Mouse (Mus musculus): ENCODE results near the gene Pax5. TPM values are rescaled to one million over a fixed set of nuclear protein-coding genes. Genes with fewer than 3 reads are reported as not detected.

Gene Pax5
- polyA plus RNA-seq, 1 experiment from 2014 or later = 0.09 TPM

DNA sequence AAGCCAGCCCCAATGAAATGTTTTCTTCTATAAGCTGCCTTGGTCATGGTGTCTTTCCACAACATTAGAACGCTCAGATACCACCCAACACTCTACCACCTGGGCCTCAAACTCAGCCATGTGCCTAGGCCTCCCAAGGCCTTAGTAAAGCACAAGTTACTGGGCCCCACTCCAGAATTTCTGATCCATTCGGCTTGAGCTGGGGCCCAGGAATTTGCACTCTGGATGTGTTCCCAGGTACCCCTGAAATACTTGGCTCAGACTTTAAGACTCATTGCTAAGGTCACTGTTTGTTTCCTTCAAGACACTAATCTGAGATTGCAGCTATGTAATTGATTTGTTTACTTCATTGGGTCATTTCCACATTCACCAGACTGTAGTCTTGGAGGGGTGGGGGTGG, 214.5 kb downstream of the Pax5 start:
- DNase-seq = no peak
- Histone ChIP-seq H3K36me3 (no peaks in the 10 kb centered on the region), H3K9me3 (replicated peaks) (no peaks in the 10 kb centered on the region), H3K27me3 (no peaks in the 10 kb centered on the region), H3K4me1 (replicated peaks) (no peaks in the 10 kb centered on the region), H3K9ac (no peak overlapping the region), H3K4me3 (replicated peaks) (no peak overlapping the region), H3K27ac (no peak overlapping the region), H3K4me2 (no peak overlapping the region)
- 56% methylated on average over 2 of the region's 2 CpGs for WGBS (ENCODE audit: insufficient replicate concordance)
- ATAC-seq (ENCODE audit: low read depth) = no peak

DNA sequence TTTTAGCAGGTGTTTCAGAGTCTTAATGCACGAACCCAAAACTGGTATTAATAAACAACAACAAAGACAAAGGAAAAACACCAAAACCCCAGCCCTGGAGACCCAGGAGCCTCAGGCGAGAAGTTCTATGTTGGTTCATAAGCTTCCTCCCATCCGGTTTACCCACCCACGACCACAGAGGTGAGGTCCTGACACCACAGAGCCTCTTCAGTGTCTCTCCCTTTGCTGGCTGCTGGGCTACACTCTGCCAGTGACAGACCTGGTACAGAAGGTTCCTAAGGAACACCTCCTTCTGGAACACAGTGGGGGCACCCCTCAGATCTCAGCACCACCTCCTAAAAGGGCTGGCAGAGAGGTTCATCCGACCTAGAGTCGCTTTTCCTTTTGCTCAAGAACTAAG, 216.5 kb downstream of the Pax5 start:
- H3K4me3 ChIP-seq (replicated peaks) = no peak overlapping the region
- H3K9ac ChIP-seq = no peak overlapping the region
- DNase-seq (no peak), ATAC-seq (ENCODE audit: low read depth) (no peak)
- no peaks in the 10 kb centered on the region for H3K4me1 ChIP-seq (replicated peaks)
- no peak overlapping the region for H3K27ac ChIP-seq
- no peaks in the 10 kb centered on the region for H3K27me3 ChIP-seq
- H3K4me2 ChIP-seq = no peak overlapping the region
- H3K36me3 ChIP-seq = no peaks in the 10 kb centered on the region
- no peaks in the 10 kb centered on the region for H3K9me3 ChIP-seq (replicated peaks)
- 40% methylated on average over 6 of the region's 6 CpGs for WGBS (ENCODE audit: insufficient replicate concordance)

DNA sequence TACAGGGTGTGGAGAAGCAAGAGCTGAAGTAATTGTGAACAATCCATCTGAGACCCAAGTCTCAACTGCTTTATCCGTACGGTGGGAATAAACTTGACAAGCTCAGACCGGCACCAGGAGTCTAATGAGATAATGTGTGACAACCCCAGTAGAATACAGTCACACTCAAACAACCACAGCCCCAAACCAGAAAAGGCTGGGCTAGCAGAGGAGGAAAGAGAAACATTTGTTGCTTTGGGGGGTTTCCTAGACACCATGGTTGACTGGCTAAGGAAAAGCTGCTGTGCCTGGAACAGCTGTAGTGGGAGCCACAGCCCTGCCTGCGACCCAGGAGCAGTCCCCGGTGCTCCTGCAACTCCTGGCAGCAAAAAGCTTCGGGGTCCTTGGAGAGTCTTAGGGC, 219.4 kb downstream of the Pax5 start:
- H3K4me1 ChIP-seq (replicated peaks) = no peaks in the 10 kb centered on the region
- 76% methylated on average over 6 of the region's 6 CpGs for WGBS (ENCODE audit: insufficient replicate concordance)
- no peak overlapping the region for H3K4me3 ChIP-seq (replicated peaks)
- DNase-seq (no peak), ATAC-seq (ENCODE audit: low read depth) (no peak)
- H3K4me2 ChIP-seq = no peak overlapping the region
- no peak overlapping the region for H3K27ac ChIP-seq
- H3K36me3 ChIP-seq = no peaks in the 10 kb centered on the region
- no peaks in the 10 kb centered on the region for H3K9me3 ChIP-seq (replicated peaks)
- no peak overlapping the region for H3K9ac ChIP-seq
- no peaks in the 10 kb centered on the region for H3K27me3 ChIP-seq

DNA sequence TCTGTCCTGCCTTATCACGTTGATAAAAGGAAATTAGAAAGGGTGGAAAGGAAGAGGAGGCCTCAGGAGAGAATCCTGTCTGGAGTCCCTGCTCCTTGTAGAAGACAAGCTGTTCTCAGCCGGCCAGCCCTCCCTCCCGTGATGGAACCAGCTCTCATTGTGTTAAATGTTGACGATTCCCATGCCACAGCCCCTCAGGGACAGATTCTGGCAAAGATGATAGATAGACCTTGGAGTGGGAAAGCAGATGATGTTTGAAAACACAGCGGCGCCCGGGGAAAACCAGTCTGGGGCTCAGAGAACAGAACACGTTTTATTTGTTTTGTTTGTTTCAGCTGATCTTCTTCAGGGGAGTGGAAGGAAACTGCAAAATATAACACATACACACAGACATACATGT, 221.6 kb downstream of the Pax5 start:
- ATAC-seq (ENCODE audit: low read depth) = no peak
- Histone ChIP-seq H3K27me3 (no peaks in the 10 kb centered on the region), H3K4me2 (no peak overlapping the region), H3K9me3 (replicated peaks) (no peaks in the 10 kb centered on the region), H3K27ac (no peak overlapping the region), H3K36me3 (no peaks in the 10 kb centered on the region), H3K9ac (no peak overlapping the region), H3K4me3 (replicated peaks) (no peak overlapping the region), H3K4me1 (replicated peaks) (no peaks in the 10 kb centered on the region)
- DNase-seq = no peak
- WGBS (ENCODE audit: insufficient replicate concordance) = 53% methylated on average over 8 of the region's 8 CpGs

DNA sequence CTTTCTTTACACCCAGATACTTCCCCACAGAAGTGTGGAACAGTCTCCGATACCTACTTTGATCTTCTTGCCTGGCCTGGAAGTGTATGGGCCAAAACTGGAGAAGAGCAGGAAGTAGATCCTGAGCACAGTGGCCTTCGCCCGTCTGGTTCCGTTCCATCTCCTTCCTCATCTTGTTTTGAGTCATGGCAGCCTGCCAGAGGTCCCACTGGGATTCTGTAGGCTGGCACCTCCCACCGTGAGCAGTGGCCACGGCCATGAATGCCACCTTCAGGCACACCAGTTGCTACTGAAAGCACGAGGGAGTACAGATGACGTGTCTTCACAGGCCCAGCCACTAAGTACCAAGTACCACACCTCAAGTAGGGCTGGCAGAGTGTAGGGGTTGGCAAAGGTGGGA, 222.1 kb downstream of the Pax5 start:
- Histone ChIP-seq H3K9ac (no peak overlapping the region), H3K4me1 (replicated peaks) (no peaks in the 10 kb centered on the region), H3K4me3 (replicated peaks) (no peak overlapping the region), H3K27me3 (no peaks in the 10 kb centered on the region), H3K36me3 (no peaks in the 10 kb centered on the region), H3K27ac (no peak overlapping the region), H3K4me2 (no peak overlapping the region), H3K9me3 (replicated peaks) (no peaks in the 10 kb centered on the region)
- ATAC-seq (ENCODE audit: low read depth) (no peak), DNase-seq (no peak)
- WGBS (ENCODE audit: insufficient replicate concordance) = 58% methylated on average over 8 of the region's 8 CpGs

DNA sequence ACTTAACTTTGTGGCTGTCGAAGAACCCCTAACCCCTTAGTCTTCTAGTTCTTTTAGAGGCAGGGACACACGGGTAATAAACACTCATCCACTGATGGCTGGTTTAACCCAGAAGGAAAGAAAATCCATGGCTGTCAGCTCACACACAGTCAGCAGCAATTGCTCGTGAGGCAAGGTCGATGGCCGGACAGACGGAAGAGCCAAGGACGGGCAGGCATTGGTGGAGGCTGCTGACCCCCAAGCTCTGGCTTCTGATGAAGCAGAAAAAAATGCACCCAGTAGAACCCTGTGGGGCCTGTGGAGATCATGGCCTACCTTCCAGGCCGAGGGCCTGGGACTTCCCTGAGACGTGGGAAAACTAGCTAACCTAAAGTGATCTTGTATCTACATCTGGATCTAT, 227.4 kb downstream of the Pax5 start:
- WGBS (ENCODE audit: insufficient replicate concordance) = 67% methylated on average over 9 of the region's 9 CpGs
- H3K4me2 ChIP-seq = no peak overlapping the region
- no peaks in the 10 kb centered on the region for H3K27me3 ChIP-seq
- no peak overlapping the region for H3K9ac ChIP-seq
- H3K36me3 ChIP-seq = no peaks in the 10 kb centered on the region
- no peaks in the 10 kb centered on the region for H3K9me3 ChIP-seq (replicated peaks)
- H3K27ac ChIP-seq = no peak overlapping the region
- H3K4me1 ChIP-seq (replicated peaks) = no peaks in the 10 kb centered on the region
- H3K4me3 ChIP-seq (replicated peaks) = no peak overlapping the region
- DNase-seq (no peak), ATAC-seq (ENCODE audit: low read depth) (no peak)

DNA sequence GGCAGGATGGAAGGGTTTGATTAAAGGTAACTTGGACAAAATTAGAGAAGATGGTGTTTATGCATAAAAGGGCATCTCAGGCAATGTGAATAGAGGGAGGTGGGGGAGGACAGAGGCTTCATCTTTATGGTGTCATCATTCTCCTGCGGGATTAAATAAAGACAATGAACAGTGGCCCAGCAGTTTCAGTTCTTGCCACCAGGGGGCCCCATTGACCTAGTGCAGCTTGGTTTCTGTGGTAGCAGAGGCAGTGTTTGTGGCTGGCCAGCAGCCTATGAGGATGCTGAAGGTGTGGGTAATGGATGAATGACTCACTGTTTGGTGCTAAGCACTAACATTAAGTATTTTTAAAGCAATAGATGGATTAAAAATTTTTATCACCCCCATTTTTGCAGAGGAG, 230.5 kb downstream of the Pax5 start:
- Histone ChIP-seq H3K9ac (no peak overlapping the region), H3K4me1 (replicated peaks) (no peaks in the 10 kb centered on the region), H3K27me3 (no peaks in the 10 kb centered on the region), H3K27ac (no peak overlapping the region), H3K9me3 (replicated peaks) (no peaks in the 10 kb centered on the region), H3K4me2 (no peak overlapping the region), H3K36me3 (no peaks in the 10 kb centered on the region), H3K4me3 (replicated peaks) (no peak overlapping the region)
- ATAC-seq (ENCODE audit: low read depth) = no peak
- no peak for DNase-seq
- WGBS (ENCODE audit: insufficient replicate concordance) = 71% methylated on average over 1 of the region's 1 CpGs

Small RNA genes lying within 50 kb of the gene (microRNA-seq; reads per million reads assigned to microRNA genes)
- gene Mir5120 = not detected

Other genes with a start within 250 kb of the Pax5 start
- 18.4 and 18.7 TPM in 2 replicates for gene Zcchc7, start 45.4 kb upstream of the Pax5 start, polyA plus RNA-seq (2015; fragmentation: Nextera tagmentation; extraction: Ambion mirVana)

All from liver, embryonic 13.5 days (tissue).